Mouse (Mus musculus) hindbrain, embryonic 16.5 days (tissue): Measurements from ENCODE around the gene Btbd2. TPM values are rescaled to one million over a fixed set of nuclear protein-coding genes. Genes with fewer than 3 reads are reported as not detected.

Source experiments
- ATAC-seq: fragments of 200-750 bp; cut with Nextera tagmentation; 2 replicates; pipeline ENCODE4 v1.8.0; 2017; ENCODE audit warnings: moderate TSS enrichment, moderate library complexity
- H3K27ac ChIP-seq: fragments of 300-500 bp; sonication (generic); 2 replicates; pipeline ENCODE4 v1.5.1; 2014; ENCODE audit warnings: low read depth, mild to moderate bottlenecking, control low read depth, low read length, moderate library complexity
- H3K27me3 ChIP-seq: fragments of 300-500 bp; sonication (generic); replicated peaks from 2 replicates; pipeline ENCODE4 v1.6.1; 2014; ENCODE audit warnings: low read length; ENCODE audit not compliant: control insufficient read depth, insufficient read depth
- H3K36me3 ChIP-seq: fragments of 300-500 bp; sonication (generic); 2 replicates; pipeline ENCODE4 v1.6.1; 2014; ENCODE audit warnings: mild to moderate bottlenecking, low read length, moderate library complexity, mixed read lengths; ENCODE audit not compliant: control insufficient read depth, insufficient read depth
- H3K4me1 ChIP-seq: fragments of 300-500 bp; sonication (generic); 2 replicates; pipeline ENCODE4 v1.6.1; 2014; ENCODE audit warnings: low read depth, low read length; ENCODE audit not compliant: control insufficient read depth, insufficient read depth
- H3K4me2 ChIP-seq: fragments of 300-500 bp; sonication (generic); 2 replicates; pipeline ENCODE4 v1.6.1; 2014; ENCODE audit warnings: mild to moderate bottlenecking, low read length, control low read depth, moderate library complexity
- H3K4me3 ChIP-seq: fragments of 300-500 bp; sonication (generic); 2 replicates; pipeline ENCODE4 v1.5.1; 2014; ENCODE audit warnings: mild to moderate bottlenecking, low read length, control low read depth, moderate library complexity
- H3K9ac ChIP-seq: fragments of 300-500 bp; sonication (generic); 2 replicates; pipeline ENCODE4 v1.6.1; 2014; ENCODE audit warnings: low read depth, mild to moderate bottlenecking, control low read depth, low read length, moderate library complexity
- H3K9me3 ChIP-seq: fragments of 300-500 bp; sonication (generic); 2 replicates; pipeline ENCODE4 v1.6.1; 2014; ENCODE audit warnings: mild to moderate bottlenecking, low read length, moderate library complexity; ENCODE audit not compliant: control insufficient read depth
- WGBS: fragments of 180-500 bp; shearing (Covaris S2); extraction: QIAGEN DNeasy Blood & Tissue Kit; methylation state at CpG from one replicate; pipeline ENCODE4 v1.1.7; 2014; 5-methylcytosine and 5-hydroxymethylcytosine counted together
- polyA plus RNA-seq: library from polyadenylated mRNA; unstranded; fragments of >200 nt; fragmentation: Nextera tagmentation; extraction: Ambion mirVana; gene quantifications from 2 replicates; pipeline ENCODE4 v1.2.1, GENCODE M21; 2015

The Btbd2 gene
- polyA plus RNA-seq, 1 experiment from 2014 or later = 21.2 TPM

DNA sequence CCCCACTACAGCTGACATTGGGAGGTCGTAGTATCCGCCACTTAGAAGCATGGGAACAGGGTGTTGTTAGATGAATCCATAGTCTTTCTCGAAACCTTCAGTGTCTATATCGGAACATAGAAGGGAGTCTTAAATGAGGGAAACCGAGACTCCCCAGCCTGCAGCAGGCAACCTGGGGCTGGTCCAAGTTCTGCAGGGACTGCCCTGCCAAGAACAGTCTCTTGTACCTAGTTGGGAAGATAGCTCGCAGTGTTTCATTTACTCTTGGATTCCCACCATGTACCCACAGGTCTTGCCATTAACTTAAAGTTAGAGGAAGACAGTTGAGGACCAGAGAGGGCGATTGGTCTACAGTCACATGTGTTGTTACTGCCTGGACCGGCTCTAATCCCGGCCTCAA, 36.5 kb downstream of the Btbd2 start:
- WGBS = 87% methylated on average over 9 of the region's 9 CpGs
- no peaks in the 10 kb centered on the region for H3K27me3 ChIP-seq
- H3K27ac ChIP-seq = no peak overlapping the region
- no peak for ATAC-seq
- H3K36me3 ChIP-seq = peaks cover 2% of the 10 kb centered on the region; the same call in 1 of the 2 replicates
- H3K4me2 ChIP-seq = no peak overlapping the region
- H3K4me1 ChIP-seq = peaks cover 28% of the 10 kb centered on the region
- H3K9me3 ChIP-seq = no peaks in the 10 kb centered on the region
- H3K4me3 ChIP-seq = no peak overlapping the region
- no peak overlapping the region for H3K9ac ChIP-seq

DNA sequence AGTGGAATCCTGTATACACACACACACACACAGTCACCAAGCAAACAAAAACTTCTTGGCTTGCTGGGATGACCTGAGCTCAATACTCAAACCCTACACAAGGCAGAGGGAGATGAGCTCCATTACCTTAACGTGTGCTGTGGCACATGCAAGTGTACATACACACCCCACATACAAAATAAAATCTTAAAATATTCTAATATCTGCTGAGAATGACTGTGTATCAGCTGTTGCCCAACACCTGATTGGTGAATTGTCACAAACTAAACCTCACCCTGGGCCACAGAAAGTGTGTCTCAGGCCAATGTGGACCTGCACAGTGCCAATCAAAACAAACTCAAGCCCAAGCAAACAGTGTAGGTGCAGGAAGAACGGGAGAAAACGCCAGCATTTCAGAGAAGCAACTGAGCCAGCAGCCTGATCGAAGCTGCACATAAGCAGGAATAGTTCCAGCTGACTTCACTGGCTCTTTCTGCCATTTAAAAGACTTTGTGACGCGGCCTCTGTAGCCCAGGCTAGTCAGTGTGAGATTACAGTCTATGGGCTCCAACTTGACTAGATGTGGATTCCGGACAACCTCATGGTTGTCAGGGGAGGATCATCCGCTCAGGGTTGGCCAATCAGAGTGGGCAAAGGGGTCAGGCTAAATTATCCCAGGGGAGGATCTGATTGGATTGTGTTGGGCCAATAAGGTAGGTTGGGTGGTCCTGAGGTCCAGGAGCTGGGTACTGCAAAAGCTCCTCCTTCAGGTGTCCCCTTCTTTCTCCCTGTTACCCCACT, 37.2 kb downstream of the Btbd2 start:
- Histone ChIP-seq H3K27me3 (no peaks in the 10 kb centered on the region), H3K4me1 (peaks cover 23% of the 10 kb centered on the region), H3K9me3 (no peaks in the 10 kb centered on the region), H3K4me3 (no peak overlapping the region), H3K9ac (no peak overlapping the region), H3K4me2 (no peak overlapping the region), H3K27ac (no peak overlapping the region), H3K36me3 (peaks cover 8% of the 10 kb centered on the region)
- no peak for ATAC-seq
- 31% methylated on average over 8 of the region's 8 CpGs for WGBS

GRCm38 (mm10) chr10:80618181-80618580, 38.7 kb downstream of the Btbd2 start:
- WGBS = 75% methylated on average over 9 of the region's 9 CpGs
- no peak overlapping the region for H3K4me2 ChIP-seq
- peaks cover 8% of the 10 kb centered on the region for H3K4me1 ChIP-seq
- no peak overlapping the region for H3K27ac ChIP-seq
- no peak for ATAC-seq
- no peaks in the 10 kb centered on the region for H3K9me3 ChIP-seq
- H3K9ac ChIP-seq = no peak overlapping the region
- H3K27me3 ChIP-seq = no peaks in the 10 kb centered on the region
- no peak overlapping the region for H3K4me3 ChIP-seq
- H3K36me3 ChIP-seq = peaks cover 13% of the 10 kb centered on the region

DNA sequence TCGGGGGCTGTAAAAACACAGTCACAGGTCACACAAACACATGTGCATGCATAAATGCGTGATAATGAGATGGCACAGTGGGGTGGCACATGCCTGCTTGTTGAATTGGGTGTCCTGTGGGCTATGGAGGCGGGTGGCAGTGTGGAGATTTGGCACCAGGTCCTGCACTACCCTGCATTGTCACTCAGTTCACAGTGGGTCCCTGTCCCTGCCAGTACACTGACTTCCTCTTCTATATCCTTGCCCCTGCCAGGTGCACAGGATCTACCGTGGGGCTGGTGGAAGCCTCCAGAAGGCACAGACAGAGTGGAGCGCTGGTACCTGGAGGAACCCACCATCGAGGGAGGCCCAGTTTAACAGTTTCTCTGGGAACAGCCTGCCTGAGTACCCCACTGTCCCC, 42.5 kb downstream of the Btbd2 start:
- Histone ChIP-seq H3K36me3 (peaks cover 18% of the 10 kb centered on the region), H3K27me3 (no peaks in the 10 kb centered on the region), H3K9ac (no peak overlapping the region), H3K27ac (no peak overlapping the region), H3K9me3 (no peaks in the 10 kb centered on the region), H3K4me3 (no peak overlapping the region), H3K4me2 (no peak overlapping the region), H3K4me1 (no peaks in the 10 kb centered on the region)
- no peak for ATAC-seq
- WGBS = 87% methylated on average over 6 of the region's 6 CpGs

DNA sequence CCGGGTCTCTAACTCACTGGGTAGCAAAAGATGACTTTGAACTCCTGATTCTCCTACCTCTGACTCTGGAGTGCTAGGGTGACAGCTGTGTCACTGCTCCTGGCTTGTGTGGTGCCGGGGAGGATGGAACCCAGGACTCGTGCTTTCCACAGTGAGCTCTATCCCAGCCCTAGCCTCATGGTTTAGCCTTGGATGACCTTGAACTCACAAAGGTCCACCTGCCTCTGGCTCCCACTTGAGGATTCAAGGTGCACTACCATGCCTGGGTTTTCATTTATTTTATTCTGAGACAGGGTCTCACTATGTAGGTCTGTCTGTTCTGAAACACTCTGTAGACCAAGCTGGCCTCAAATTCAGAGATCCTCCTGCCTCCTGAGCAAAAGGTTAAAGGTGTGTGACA, 43.0 kb downstream of the Btbd2 start:
- 80% methylated on average over 3 of the region's 3 CpGs for WGBS
- ATAC-seq = no peak
- no peak overlapping the region for H3K9ac ChIP-seq
- no peaks in the 10 kb centered on the region for H3K9me3 ChIP-seq
- H3K36me3 ChIP-seq = peaks cover 23% of the 10 kb centered on the region
- no peaks in the 10 kb centered on the region for H3K4me1 ChIP-seq
- no peak overlapping the region for H3K27ac ChIP-seq
- no peak overlapping the region for H3K4me2 ChIP-seq
- H3K4me3 ChIP-seq = no peak overlapping the region
- no peaks in the 10 kb centered on the region for H3K27me3 ChIP-seq

DNA sequence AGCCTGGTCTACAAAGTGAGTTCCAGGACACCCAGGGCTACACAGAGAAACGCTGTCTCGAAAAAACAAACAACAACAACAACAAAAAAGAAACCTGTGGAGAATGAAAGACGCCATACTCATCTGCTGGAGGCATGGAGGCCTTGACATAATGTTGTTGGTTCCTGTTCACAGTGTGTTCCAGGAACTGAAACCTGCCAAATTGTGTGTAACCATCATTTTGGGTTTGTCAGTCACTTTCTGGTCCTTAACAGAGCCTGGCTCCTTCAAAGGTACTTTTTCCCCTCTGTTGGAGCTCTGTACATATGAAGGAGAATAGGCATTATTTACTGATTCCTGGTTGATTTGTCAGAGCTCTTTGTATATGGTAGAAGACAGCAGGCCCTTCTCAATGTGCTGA, 45.0 kb downstream of the Btbd2 start:
- Histone ChIP-seq H3K9me3 (no peaks in the 10 kb centered on the region), H3K27me3 (no peaks in the 10 kb centered on the region), H3K4me2 (no peak overlapping the region), H3K27ac (no peak overlapping the region), H3K9ac (no peak overlapping the region), H3K4me3 (no peak overlapping the region), H3K36me3 (peaks cover 32% of the 10 kb centered on the region), H3K4me1 (no peaks in the 10 kb centered on the region)
- ATAC-seq = no peak
- WGBS = 94% methylated on average over 3 of the region's 3 CpGs

- Histone ChIP-seq H3K9ac (no peak overlapping the region), H3K9me3 (no peaks in the 10 kb centered on the region), H3K4me2 (no peak overlapping the region), H3K4me3 (no peak overlapping the region), H3K4me1 (no peaks in the 10 kb centered on the region), H3K27me3 (no peaks in the 10 kb centered on the region), H3K36me3 (peaks cover 40% of the 10 kb centered on the region), H3K27ac (no peak overlapping the region)
- ATAC-seq = no peak
- WGBS = 80% methylated on average over 4 of the region's 4 CpGs
Observed at GRCm38 (mm10) chr10:80611024-80611423, 45.8 kb downstream of the Btbd2 start.

DNA sequence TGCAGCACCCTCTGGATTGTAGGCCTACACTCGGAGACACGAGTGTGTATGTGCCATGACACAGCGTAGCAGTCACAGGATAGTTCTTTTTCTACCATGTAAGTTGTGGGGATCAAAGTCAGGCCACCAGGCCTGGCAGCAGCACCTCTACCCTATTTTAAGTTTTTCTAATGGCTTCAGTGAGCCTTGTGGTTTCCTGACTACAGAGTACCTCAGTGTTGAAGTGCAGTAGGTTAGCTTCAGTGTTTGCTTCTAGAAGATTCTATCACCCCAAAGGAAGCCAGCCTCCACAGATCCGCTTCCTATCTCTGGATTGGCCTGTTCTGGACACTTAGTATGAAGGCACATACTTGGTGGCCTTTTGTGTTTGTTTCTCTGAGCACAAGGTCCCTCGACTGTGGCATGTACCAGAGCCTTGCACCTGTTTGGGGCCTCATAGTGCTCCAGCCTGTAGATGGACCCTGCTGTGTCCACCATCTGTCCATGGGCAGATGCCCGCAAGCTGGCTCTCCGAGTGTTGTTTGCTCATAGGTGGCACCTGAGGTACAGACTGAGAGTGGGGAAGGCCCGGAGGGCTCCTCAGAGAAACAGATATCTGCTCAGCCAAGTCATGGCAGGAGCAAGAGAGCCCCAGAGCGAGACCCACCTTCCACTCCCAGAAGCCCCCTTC, 46.6 kb downstream of the Btbd2 start:
- no peak overlapping the region for H3K4me2 ChIP-seq
- H3K4me1 ChIP-seq = no peaks in the 10 kb centered on the region
- H3K9ac ChIP-seq = no peak overlapping the region
- no peaks in the 10 kb centered on the region for H3K9me3 ChIP-seq
- H3K27ac ChIP-seq = no peak overlapping the region
- WGBS = 90% methylated on average over 9 of the region's 9 CpGs
- peaks cover 37% of the 10 kb centered on the region for H3K36me3 ChIP-seq
- ATAC-seq = no peak
- H3K27me3 ChIP-seq = no peaks in the 10 kb centered on the region
- H3K4me3 ChIP-seq = no peak overlapping the region

- H3K4me3 ChIP-seq = no peak overlapping the region
- no peak overlapping the region for H3K27ac ChIP-seq
- no peak for ATAC-seq
- H3K9me3 ChIP-seq = no peaks in the 10 kb centered on the region
- peaks cover 30% of the 10 kb centered on the region for H3K36me3 ChIP-seq
- no peak overlapping the region for H3K4me2 ChIP-seq
- no peaks in the 10 kb centered on the region for H3K27me3 ChIP-seq
- no peak overlapping the region for H3K9ac ChIP-seq
- H3K4me1 ChIP-seq = 0 out of 2 replicates have a peak, but pooled peaks cover 2% of the 10 kb centered on the region
- 93% methylated on average over 10 of the region's 10 CpGs for WGBS
Observed at GRCm38 (mm10) chr10:80609269-80609924, 47.5 kb downstream of the Btbd2 start.
